Mouse (Mus musculus) cerebellum, adult 9-11 months (tissue): ENCODE results near the gene Rpl23.

Experiments
- DNase-seq: peaks from one replicate; pipeline ENCODE4 v3.0.0; 2022

Rpl23 gene

DNA sequence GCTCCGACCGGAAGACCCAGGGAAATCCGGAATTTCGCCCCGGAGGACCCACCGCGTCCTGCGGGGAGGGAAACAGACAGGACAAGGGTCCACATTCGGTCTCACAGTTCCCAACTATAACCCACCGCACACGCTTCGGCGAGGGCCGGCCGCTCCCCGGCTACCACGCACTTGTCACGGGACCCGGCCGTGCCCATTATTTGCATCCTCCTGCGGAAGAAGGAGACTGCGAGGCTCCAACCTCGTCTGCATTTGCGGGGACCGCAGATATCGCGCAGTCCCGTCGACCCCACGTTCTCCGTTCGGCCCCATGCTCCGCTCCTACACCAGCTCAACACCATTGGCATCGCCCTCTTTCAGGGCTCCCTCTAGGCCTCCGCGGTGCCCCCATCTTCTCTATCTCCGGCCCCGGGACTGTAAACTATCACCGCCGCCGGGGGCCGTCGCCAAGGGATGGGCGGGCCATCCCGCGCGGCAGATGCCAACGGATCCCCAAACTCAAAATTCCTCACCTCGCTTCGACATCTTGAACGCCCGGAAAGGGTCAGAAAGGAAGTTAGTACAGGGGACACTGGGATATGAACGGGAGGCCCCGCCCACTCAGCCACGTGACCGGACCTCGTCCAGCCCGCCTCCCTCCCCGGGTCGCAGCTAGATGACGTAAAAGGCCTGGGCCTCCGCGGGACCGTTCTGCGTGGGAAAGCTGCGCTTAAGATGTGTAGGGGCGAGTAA is at the start of gene Rpl23:
Gene Rpl23 (minus strand): TSS at position 606 of the 732 bp plus-strand sequence.
- DNase-seq: peak; percentile 99

DNA sequence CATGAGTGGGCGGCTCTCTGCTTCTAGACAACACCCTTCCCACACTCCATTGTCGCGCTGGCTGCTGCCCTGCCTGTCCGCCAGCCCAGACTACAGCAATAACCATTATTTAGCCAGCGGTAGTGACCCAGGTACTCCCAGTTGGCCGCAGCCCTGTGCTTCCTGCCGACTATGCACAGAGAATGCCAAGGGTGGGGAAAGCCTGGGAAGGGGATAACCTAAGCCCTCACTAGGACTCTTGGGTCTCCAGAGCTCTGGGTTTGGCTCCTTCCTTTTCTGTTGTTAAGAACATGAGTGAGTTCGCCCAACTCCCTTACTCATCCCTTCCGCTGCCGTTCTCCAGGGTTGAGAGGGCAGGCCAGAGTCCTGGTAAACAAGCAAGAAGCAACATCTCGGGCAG is 49.8 kb upstream of the Rpl23 start:
- no peak for DNase-seq

DNA sequence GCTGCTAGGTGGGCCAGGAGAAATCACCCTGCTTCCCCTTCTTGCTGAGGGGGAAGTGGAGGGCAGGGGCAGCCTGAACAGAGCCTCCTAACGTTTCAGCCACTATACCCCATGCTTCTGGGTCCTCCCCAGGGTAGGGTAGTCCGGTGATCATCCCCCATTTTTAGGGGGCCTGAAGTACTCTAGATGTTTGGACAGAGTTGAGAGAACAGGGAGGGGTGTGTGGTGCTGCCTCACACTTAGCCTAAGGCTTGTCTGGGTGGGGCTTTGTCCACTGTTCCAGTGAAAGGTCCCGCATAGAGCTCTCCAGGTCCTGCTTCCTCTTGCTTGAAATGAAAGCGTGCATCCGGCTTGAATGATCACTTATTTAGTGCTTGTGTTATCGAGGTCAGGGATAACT is 48.3 kb upstream of the Rpl23 start:
- peak; percentile 8 for DNase-seq

DNA sequence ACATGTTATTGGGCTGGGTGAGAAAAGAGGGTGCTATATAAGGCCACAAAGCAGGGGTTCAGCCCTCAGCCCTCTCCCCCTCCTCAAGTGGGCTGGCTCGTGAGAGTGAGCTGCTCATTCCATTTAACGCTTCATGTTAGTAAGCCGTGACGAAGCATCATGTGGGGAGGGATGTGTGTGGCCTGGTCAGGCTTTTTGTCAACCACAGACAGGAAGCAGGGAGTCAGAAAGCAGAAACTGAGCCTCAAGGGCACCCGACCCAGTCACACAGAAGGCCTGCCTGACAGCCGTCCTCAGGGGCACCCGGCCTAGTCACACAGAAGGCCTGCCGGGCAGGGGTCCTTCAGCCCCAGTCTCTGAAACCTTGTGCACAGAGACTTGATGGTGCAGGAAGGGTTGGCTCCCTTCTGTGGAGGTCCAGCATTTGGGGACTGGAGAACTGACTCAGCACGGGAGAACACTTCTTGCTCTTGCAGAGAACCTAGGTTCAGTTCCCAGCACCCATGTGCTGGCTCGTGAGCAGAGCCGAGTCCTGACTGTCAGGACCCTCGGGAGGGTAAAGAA is 47.8 kb upstream of the Rpl23 start:
- no peak for DNase-seq

GRCm38 (mm10) chr11:97829365-97829764 is 47.1 kb upstream of the Rpl23 start:
- DNase-seq: no peak

DNA sequence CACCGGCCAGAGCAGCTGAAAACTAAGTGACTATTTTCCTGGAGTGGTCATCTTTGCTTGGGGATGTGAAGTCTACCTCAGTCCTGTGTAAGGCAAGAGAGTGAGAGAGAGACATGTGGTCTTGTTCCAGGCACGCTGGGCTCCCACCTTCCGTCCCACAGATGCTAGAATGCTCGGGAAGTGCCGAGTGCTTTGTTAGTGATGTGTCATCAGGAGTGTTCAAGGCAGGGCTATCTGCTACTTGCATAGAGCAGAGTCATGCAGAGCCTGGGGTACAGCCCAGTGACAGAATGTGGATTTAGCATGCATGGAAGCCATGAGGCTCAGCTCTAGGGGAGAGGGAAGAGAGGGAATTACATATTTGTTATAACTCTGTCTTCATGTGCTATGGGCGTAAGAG is 45.4 kb upstream of the Rpl23 start:
- DNase-seq: no peak

- DNase-seq: peak; percentile 14
Measured at GRCm38 (mm10) chr11:97826414-97826813, 44.2 kb upstream of the Rpl23 start.

GRCm38 (mm10) chr11:97825971-97826370 is 43.7 kb upstream of the Rpl23 start:
- DNase-seq: peak; percentile 15

GRCm38 (mm10) chr11:97825295-97825694 is 43.1 kb upstream of the Rpl23 start:
- DNase-seq: no peak

DNA sequence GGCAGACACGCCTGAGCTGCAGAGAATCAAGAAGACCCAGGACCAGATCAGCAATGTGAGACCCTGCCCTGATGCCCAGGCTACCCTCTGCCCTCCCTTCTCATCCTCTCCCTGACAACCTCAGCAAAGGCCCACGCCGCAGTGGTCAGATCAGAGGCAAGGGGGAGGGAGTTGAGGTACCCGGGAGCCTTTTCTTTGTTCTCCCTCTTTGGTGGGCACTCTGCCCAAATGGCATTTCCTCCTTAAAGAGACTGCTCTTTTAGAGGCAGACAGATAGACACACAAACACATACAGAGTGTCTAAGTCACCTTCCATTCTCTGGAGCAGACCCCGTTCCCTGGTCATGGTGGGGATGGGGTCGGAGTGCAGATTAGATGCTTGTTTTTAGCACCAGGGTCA is 42.7 kb upstream of the Rpl23 start:
- no peak for DNase-seq

GRCm38 (mm10) chr11:97824168-97824567 is 41.9 kb upstream of the Rpl23 start:
- DNase-seq: no peak

DNA sequence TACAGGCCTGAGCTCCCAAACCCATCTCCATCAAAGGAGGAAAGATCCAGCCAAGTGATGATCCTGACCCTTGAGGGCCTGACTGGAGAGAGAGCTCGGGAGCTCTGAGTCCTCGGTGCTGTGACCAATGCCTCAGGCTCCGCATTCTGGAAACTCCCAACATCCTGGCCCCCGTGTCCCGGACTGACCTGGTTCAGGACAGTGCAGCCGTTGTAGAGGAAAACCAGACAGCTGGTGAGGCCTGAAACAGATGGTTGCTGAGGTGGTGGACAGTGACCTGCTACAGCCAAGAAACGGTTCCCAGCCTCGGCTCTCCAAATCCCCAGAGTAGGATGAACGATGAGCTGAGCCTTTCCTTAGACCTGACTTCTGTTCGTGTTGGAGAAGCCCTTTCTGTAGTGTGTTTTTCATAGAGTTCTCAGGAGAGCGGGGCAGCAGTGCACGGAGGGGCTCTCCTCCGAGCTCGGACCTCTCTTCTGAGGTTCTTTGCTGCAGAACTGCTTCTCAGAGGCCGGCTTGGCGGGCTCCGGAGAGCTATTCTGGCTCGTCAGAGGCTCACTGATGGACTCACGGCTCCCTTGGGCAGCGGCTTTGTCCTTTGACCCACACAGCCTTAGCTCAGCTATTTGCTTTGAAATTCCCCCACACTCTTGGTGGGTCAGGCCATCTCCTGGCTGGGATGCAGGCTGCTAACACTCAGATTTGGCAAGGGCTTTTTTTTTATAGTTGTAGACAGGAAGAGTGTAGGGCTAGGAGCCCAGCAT is 40.8 kb upstream of the Rpl23 start:
- DNase-seq: peak; percentile 87

- DNase-seq: no peak
Measured at GRCm38 (mm10) chr11:97821401-97822064, 39.3 kb upstream of the Rpl23 start.

GRCm38 (mm10) chr11:97820840-97821239 is 38.6 kb upstream of the Rpl23 start:
- DNase-seq: peak; percentile 76

GRCm38 (mm10) chr11:97819923-97820322 is 37.7 kb upstream of the Rpl23 start:
- DNase-seq: no peak

- no peak for DNase-seq
Measured at GRCm38 (mm10) chr11:97819102-97819501, 36.9 kb upstream of the Rpl23 start.

DNA sequence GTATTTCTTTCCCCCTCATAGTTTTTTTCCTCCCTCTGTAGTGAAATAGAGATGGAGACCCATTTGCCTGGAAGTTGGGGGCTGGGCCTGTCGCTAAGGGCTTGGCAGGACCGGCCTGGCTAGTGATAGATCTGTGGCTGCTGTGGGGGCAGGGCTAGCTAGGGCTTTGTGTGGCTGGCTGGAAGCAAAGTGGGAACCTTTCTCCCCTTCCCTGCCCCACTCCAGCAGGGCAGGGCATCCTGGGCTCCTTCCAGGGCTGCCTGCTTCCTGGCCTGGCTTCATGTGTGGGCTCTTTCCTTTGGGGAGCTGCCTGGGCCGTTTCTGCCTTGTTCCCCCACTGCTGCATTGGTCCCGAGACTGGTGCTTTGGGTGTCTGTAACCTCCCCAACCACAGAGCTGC is 36.3 kb upstream of the Rpl23 start:
- peak; percentile 66 for DNase-seq

GRCm38 (mm10) chr11:97818003-97818402 is 35.8 kb upstream of the Rpl23 start:
- no peak for DNase-seq

DNA sequence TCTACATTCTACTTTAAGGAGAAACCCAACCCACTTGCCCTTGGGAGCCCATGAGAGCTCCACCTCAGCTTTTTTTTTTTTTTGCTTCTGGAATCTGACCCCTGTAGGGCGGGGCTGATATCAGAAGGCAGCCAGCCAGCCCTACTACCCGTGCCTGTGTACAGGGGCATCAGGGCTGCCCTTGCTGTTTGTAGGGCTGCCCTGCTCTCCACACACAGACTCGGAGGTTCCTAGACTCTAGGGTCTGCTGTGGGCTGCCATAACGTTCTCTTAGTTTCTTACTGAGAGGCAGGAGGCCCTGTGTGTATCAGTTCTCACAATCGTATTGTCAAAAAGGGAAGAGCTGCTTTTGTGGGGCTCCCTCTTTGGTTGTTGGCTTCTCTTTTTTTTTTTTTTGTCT is 35.1 kb upstream of the Rpl23 start:
- no peak for DNase-seq

GRCm38 (mm10) chr11:97816916-97817315 is 34.7 kb upstream of the Rpl23 start:
- DNase-seq: no peak

DNA sequence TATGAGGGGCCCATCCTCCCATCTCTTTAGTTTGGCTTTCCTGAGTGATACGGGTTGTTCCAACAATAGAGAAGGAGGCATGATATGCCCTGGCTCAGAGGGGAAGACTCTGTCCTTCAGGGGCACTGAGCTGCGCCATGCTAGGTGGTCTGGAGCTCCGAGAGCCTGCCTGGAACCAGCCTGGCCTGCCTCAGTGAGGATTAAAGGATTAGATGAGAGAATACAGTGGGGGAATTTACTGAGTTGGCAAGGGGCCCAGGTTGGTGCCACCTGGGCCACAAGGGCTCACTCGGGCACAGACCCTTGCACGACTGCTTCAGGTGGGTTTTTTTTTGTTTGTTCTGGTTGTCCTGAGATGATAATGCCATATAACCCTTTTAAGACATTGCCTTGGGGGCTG is 33.9 kb upstream of the Rpl23 start:
- no peak for DNase-seq

DNA sequence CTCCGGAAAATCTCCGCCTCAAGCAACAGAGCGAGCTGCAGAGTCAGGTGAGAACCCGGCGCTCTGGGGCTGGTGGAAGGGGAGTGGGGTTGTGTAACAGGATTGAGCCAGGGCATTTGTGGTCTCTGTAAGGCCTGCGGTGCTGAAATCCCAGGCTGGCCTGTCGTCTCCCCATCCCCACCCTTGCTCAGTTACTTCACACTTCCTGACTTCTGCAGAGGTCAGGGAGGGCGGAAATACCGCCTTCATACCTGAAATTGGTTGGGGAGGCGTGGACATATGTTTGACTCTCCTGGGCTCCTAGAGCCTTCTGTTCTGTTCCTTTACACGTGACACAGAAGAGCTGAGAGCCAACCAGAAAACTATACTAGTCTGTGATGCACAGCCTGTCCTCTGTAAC is 33.5 kb upstream of the Rpl23 start:
- no peak for DNase-seq

DNA sequence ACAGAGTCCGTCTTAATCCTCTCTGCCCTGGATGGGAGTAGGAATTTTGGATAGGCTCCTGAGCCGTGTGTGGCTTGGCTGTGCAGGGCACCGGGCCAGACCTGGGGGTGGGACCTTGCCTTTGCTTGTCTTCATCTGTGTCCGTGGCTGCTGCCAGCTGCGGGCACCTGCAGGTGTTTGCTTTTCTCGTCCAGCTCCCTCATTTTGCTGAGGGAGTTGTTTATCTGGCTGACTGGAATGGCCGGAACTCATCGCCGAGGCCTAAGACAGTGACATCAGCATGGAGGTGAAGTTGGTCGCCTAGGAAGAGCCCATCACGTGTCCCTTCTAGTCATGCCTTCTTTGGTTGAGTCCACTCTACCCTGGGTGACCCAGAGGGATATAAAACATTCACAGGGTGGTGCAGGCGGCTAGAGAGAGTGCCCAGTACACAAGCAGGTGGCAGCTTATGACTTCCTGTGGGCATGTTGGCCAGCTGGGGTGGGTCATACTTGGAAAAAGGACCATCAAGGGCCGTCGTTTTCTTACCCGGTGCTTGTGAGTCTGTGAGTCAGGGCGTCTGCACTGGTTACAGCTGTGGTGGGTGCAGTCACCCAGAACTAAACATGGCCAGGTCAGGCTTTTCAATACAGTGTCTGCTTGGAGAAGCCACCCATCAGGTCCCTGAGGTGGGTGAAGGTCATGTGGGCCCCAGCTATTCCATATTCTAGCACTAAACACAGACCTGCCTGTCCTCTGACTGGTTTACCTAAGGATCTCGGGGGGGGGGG is 31.7 kb upstream of the Rpl23 start:
- DNase-seq: no peak
